Mouse (Mus musculus): Measurements from ENCODE around the gene Cep112. TPM values are rescaled to one million over a fixed set of nuclear protein-coding genes. Genes with fewer than 3 reads are reported as not detected.

The Cep112 gene
- polyA plus RNA-seq, 1 experiment: 0.43 TPM

DNA sequence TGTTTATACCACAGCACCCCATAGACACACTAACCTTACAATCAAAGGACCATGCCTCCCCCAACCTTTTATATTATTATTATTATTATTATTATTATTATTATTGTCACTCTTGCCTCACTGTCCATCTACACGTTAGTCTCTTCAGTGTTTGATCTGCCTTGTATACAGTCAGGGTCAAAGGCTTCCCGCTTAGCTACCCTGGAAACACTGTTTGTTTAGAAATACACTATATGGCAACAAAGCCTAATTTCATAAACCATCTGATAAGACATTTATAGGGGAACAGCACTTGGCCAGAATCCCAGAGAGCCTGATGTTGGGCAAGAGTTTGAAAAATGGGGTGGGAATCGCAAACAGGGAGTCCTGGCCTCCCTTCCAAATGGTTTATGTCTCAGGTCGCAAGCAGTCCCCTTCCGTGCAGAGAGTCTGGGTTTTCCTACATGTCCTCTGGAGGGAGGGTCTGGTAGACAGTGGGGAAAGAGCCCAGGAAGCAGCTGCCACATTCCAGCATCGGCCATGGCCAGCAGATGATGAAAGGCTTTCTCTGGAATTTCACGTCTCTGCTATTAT lies 451.7 kb downstream of the Cep112 start:
- Histone ChIP-seq H3K4me2 (ENCODE audit: low read depth) (no peak overlapping the region), H3K79me2 (ENCODE audit: control insufficient read depth, insufficient read depth) (no peaks in the 10 kb centered on the region), H3K4me3 (no peak overlapping the region), H3K36me3 (ENCODE audit: control insufficient read depth, insufficient read depth) (no peaks in the 10 kb centered on the region), H3K27me3 (ENCODE audit: control insufficient read depth, insufficient read depth, insufficient read length) (no peaks in the 10 kb centered on the region), H3ac (ENCODE audit: control insufficient read depth, insufficient read length) (no peak overlapping the region)
- no peak for TF ChIP-seq MYOD1 (IDR thresholded peaks at IDR 0.05; ENCODE audit: control insufficient read depth in 1 of 3, insufficient read length in 2 of 3, low read depth in 2 of 3)
- TF ChIP-seq POLR2A (IDR thresholded peaks at IDR 0.05; ENCODE audit: insufficient read length, low read depth): no peak

DNA sequence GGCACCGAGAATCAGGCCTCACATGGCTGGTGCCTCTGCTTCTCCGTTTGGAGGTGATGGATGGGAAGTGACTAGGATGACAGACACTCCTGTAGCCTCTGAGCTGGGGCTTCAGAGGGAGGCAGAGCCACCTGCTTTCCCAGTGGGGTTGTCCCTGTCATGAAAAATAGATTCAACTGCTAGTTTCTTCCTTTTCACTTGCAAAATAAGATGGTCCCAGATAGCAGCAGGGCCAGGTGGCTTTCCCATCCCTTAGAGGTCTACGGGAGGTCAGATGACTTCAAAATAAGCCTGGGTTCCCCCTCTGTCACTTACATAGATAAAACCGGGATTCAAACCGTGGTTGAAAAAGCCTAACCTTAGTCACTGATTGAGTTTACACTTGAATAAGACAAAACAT lies 452.5 kb downstream of the Cep112 start:
- Histone ChIP-seq H3ac (ENCODE audit: control insufficient read depth, insufficient read length) (no peak overlapping the region), H3K27me3 (ENCODE audit: control insufficient read depth, insufficient read depth, insufficient read length) (no peaks in the 10 kb centered on the region), H3K4me2 (ENCODE audit: low read depth) (no peak overlapping the region), H3K79me2 (ENCODE audit: control insufficient read depth, insufficient read depth) (no peaks in the 10 kb centered on the region), H3K36me3 (ENCODE audit: control insufficient read depth, insufficient read depth) (no peaks in the 10 kb centered on the region), H3K4me3 (no peak overlapping the region)
- no peak for TF ChIP-seq TCF3 (IDR thresholded peaks at IDR 0.05; ENCODE audit: insufficient read length, low read depth)
- no peak for TF ChIP-seq MYOG (IDR thresholded peaks at IDR 0.05; ENCODE audit: control insufficient read depth in 1 of 3, insufficient read depth in 1 of 3, insufficient read length in 2 of 3, low read depth in 2 of 3)
- no peak for TF ChIP-seq E2F4 (IDR thresholded peaks at IDR 0.05; ENCODE audit: insufficient read depth)
- no peak for TF ChIP-seq TCF12 (IDR thresholded peaks at IDR 0.05; ENCODE audit: insufficient read depth, poor library complexity, severe bottlenecking)
- no peak for TF ChIP-seq POLR2AphosphoS2 (IDR thresholded peaks at IDR 0.05; ENCODE audit: insufficient read length, low read depth)
- TF ChIP-seq MAX (IDR thresholded peaks at IDR 0.05; ENCODE audit: low read depth): no peak
- TF ChIP-seq REST (IDR thresholded peaks at IDR 0.05; ENCODE audit: insufficient read depth, insufficient read length): no peak

DNA sequence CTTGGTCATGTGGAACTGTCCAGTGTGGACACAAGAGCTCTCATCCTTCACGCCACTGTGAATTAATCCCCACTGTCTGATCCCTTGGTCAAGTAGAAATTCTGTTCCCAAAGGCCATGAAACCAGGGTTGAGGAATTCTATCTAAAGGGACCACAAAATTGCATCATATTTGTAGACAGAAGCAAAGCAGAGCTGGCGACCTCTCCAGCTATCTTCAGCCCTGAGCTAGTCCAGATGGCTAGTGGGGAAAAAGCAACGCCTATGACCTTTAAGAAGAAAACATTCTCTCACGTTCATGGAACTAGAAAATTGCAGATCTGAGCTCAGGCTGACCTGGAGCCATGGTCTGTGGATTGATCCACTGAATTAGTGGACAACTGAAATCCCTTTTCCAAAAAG lies 455.6 kb downstream of the Cep112 start:
- no peaks in the 10 kb centered on the region for H3K79me2 ChIP-seq (ENCODE audit: control insufficient read depth, insufficient read depth)
- no peak overlapping the region for H3K4me2 ChIP-seq (ENCODE audit: low read depth)
- no peaks in the 10 kb centered on the region for H3K36me3 ChIP-seq (ENCODE audit: control insufficient read depth, insufficient read depth)
- no peak overlapping the region for H3ac ChIP-seq (ENCODE audit: control insufficient read depth, insufficient read length)
- no peaks in the 10 kb centered on the region for H3K27me3 ChIP-seq (ENCODE audit: control insufficient read depth, insufficient read depth, insufficient read length)
- H3K4me3 ChIP-seq: no peak overlapping the region
- TF ChIP-seq TCF3 (IDR thresholded peaks at IDR 0.05; ENCODE audit: insufficient read length, low read depth) (no peak), CEBPB (IDR thresholded peaks at IDR 0.05; ENCODE audit: insufficient read depth, poor library complexity, severe bottlenecking) (no peak), E2F4 (IDR thresholded peaks at IDR 0.05; ENCODE audit: insufficient read depth) (no peak), POLR2A (IDR thresholded peaks at IDR 0.05; ENCODE audit: insufficient read length, low read depth) (no peak), MAX (IDR thresholded peaks at IDR 0.05; ENCODE audit: low read depth) (no peak), SRF (IDR thresholded peaks at IDR 0.05; ENCODE audit: control insufficient read depth, insufficient read length, low read depth) (no peak), REST (IDR thresholded peaks at IDR 0.05; ENCODE audit: insufficient read depth, insufficient read length) (no peak), MYOG (IDR thresholded peaks at IDR 0.05; ENCODE audit: control insufficient read depth in 1 of 3, insufficient read depth in 1 of 3, insufficient read length in 2 of 3, low read depth in 2 of 3) (no peak), POLR2AphosphoS2 (IDR thresholded peaks at IDR 0.05; ENCODE audit: insufficient read length, low read depth) (no peak), MYOD1 (IDR thresholded peaks at IDR 0.05; ENCODE audit: control insufficient read depth in 1 of 3, insufficient read length in 2 of 3, low read depth in 2 of 3) (no peak), TCF12 (IDR thresholded peaks at IDR 0.05; ENCODE audit: insufficient read depth, poor library complexity, severe bottlenecking) (no peak), USF1 (IDR thresholded peaks at IDR 0.05; ENCODE audit: low read depth) (no peak)

DNA sequence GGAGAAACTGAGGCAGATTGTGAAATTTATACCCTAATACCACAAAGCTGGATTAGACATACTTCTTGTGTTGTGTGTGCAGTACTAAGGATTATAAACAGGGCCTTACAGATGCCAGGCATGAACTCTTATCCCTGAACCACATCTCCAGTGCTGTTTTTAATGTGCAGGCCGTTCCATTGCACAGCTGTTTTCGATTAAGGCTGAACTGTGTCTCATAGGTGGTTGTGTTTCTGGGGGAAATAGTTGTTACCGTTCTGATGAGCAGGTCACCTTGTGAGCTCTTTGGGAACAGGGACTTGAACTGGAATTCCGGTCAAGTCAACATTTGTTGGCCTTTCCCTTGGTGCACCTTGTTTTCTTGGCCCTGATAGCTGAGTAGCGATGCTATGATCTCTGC lies 456.7 kb downstream of the Cep112 start:
- Histone ChIP-seq H3ac (ENCODE audit: control insufficient read depth, insufficient read length) (no peak overlapping the region), H3K36me3 (ENCODE audit: control insufficient read depth, insufficient read depth) (no peaks in the 10 kb centered on the region), H3K4me2 (ENCODE audit: low read depth) (no peak overlapping the region), H3K79me2 (ENCODE audit: control insufficient read depth, insufficient read depth) (no peaks in the 10 kb centered on the region), H3K27me3 (ENCODE audit: control insufficient read depth, insufficient read depth, insufficient read length) (no peaks in the 10 kb centered on the region), H3K4me3 (no peak overlapping the region)
- TF ChIP-seq TCF3 (IDR thresholded peaks at IDR 0.05; ENCODE audit: insufficient read length, low read depth): no peak
- TF ChIP-seq MYOG (IDR thresholded peaks at IDR 0.05; ENCODE audit: control insufficient read depth in 1 of 3, insufficient read depth in 1 of 3, insufficient read length in 2 of 3, low read depth in 2 of 3): no peak
- TF ChIP-seq CEBPB (IDR thresholded peaks at IDR 0.05; ENCODE audit: insufficient read depth, poor library complexity, severe bottlenecking): no peak
- no peak for TF ChIP-seq TCF12 (IDR thresholded peaks at IDR 0.05; ENCODE audit: insufficient read depth, poor library complexity, severe bottlenecking)
- TF ChIP-seq USF1 (IDR thresholded peaks at IDR 0.05; ENCODE audit: low read depth): no peak
- no peak for TF ChIP-seq MAX (IDR thresholded peaks at IDR 0.05; ENCODE audit: low read depth)
- no peak for TF ChIP-seq MYOD1 (IDR thresholded peaks at IDR 0.05; ENCODE audit: control insufficient read depth in 1 of 3, insufficient read length in 2 of 3, low read depth in 2 of 3)
- TF ChIP-seq E2F4 (IDR thresholded peaks at IDR 0.05; ENCODE audit: insufficient read depth): no peak
- no peak for TF ChIP-seq POLR2A (IDR thresholded peaks at IDR 0.05; ENCODE audit: insufficient read length, low read depth)
- no peak for TF ChIP-seq REST (IDR thresholded peaks at IDR 0.05; ENCODE audit: insufficient read depth, insufficient read length)
- TF ChIP-seq SRF (IDR thresholded peaks at IDR 0.05; ENCODE audit: control insufficient read depth, insufficient read length, low read depth): no peak
- no peak for TF ChIP-seq POLR2AphosphoS2 (IDR thresholded peaks at IDR 0.05; ENCODE audit: insufficient read length, low read depth)

DNA sequence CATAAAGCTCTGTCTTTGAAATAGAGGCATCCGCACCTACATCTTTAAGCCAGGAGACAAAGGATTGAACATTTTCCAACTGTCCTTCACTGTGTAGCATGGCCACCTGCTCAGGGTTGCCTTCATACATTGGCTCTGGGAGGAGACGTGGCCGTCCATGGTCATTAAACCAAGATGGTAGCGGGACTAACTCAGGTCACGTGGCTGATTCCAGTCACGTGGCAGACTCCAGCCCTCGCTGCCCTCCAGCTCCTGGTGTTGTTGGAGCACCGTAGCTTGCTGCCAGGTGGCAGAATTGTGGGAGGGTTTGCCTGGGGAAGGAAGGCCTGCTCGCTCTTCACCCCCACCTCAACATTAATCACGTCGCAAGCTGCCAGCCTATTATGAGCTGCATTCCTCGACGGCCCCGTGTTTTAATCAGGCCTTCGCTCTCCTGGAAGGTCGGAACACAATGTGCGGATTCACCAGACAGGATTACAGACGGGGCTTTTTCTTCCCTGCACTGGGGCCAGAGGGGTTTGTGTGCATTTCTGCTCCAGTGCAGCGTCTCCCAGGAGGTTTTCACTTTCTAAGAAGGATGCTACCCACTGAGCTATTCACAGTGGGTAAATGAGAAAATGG lies 460.4 kb downstream of the Cep112 start:
- no peak overlapping the region for H3K4me3 ChIP-seq
- no peaks in the 10 kb centered on the region for H3K79me2 ChIP-seq (ENCODE audit: control insufficient read depth, insufficient read depth)
- H3K36me3 ChIP-seq (ENCODE audit: control insufficient read depth, insufficient read depth): no peaks in the 10 kb centered on the region
- H3K27me3 ChIP-seq (ENCODE audit: control insufficient read depth, insufficient read depth, insufficient read length): no peaks in the 10 kb centered on the region
- H3ac ChIP-seq (ENCODE audit: control insufficient read depth, insufficient read length): no peak overlapping the region
- H3K4me2 ChIP-seq (ENCODE audit: low read depth): no peak overlapping the region
- no peak for TF ChIP-seq CEBPB (IDR thresholded peaks at IDR 0.05; ENCODE audit: insufficient read depth, poor library complexity, severe bottlenecking)
- TF ChIP-seq SRF (IDR thresholded peaks at IDR 0.05; ENCODE audit: control insufficient read depth, insufficient read length, low read depth): no peak
- no peak for TF ChIP-seq E2F4 (IDR thresholded peaks at IDR 0.05; ENCODE audit: insufficient read depth)
- TF ChIP-seq MYOD1 (IDR thresholded peaks at IDR 0.05; ENCODE audit: control insufficient read depth in 1 of 3, insufficient read length in 2 of 3, low read depth in 2 of 3): no peak
- TF ChIP-seq MYOG (IDR thresholded peaks at IDR 0.05; ENCODE audit: control insufficient read depth in 1 of 3, insufficient read depth in 1 of 3, insufficient read length in 2 of 3, low read depth in 2 of 3): no peak
- TF ChIP-seq REST (IDR thresholded peaks at IDR 0.05; ENCODE audit: insufficient read depth, insufficient read length): no peak
- TF ChIP-seq TCF12 (IDR thresholded peaks at IDR 0.05; ENCODE audit: insufficient read depth, poor library complexity, severe bottlenecking): no peak
- TF ChIP-seq POLR2AphosphoS2 (IDR thresholded peaks at IDR 0.05; ENCODE audit: insufficient read length, low read depth): no peak
- no peak for TF ChIP-seq USF1 (IDR thresholded peaks at IDR 0.05; ENCODE audit: low read depth)
- no peak for TF ChIP-seq TCF3 (IDR thresholded peaks at IDR 0.05; ENCODE audit: insufficient read length, low read depth)
